Mouse (Mus musculus) liver, embryonic 16.5 days (tissue): ENCODE results near the gene Xkrx. TPM values are rescaled to one million over a fixed set of nuclear protein-coding genes. Genes with fewer than 3 reads are reported as not detected.
A peak's percentile ranks its signal among the peaks of the same experiment; 100 is the strongest.
"Not testable (repeated sequence)": the region's sequence is repeated elsewhere in the genome, so short reads cannot be mapped to it uniquely, and the experiment has no call there.

Experiments used
- ATAC-seq: fragments of 200-750 bp; cut with Nextera tagmentation; 2 replicates; pipeline ENCODE4 v1.8.0; 2017; ENCODE audit warnings: low read depth, mild to moderate bottlenecking, moderate number of reproducible peaks, moderate library complexity
- H3K27ac ChIP-seq: fragments of 300-500 bp; sonication (generic); 2 replicates; pipeline ENCODE4 v1.5.1; 2014; ENCODE audit warnings: mild to moderate bottlenecking, low read length
- H3K27me3 ChIP-seq: fragments of 300-500 bp; sonication (generic); 2 replicates; pipeline ENCODE4 v1.6.1; 2014; ENCODE audit warnings: low read depth, low read length, mixed read lengths; ENCODE audit not compliant: control insufficient read depth, insufficient read depth
- H3K36me3 ChIP-seq: fragments of 300-500 bp; sonication (generic); 2 replicates; pipeline ENCODE4 v1.6.1; 2014; ENCODE audit warnings: mild to moderate bottlenecking; ENCODE audit not compliant: control insufficient read depth, insufficient read depth
- H3K4me1 ChIP-seq: fragments of 300-500 bp; sonication (generic); 2 replicates; pipeline ENCODE4 v1.6.1; 2014; ENCODE audit warnings: low read depth, low read length, mixed read lengths; ENCODE audit not compliant: control insufficient read depth
- H3K4me2 ChIP-seq: fragments of 300-500 bp; sonication (generic); 2 replicates; pipeline ENCODE4 v1.6.1; 2014; ENCODE audit warnings: low read depth, low read length, mixed read lengths
- H3K4me3 ChIP-seq: fragments of 300-500 bp; sonication (generic); 2 replicates; pipeline ENCODE4 v1.5.1; 2014; ENCODE audit warnings: low read depth, mild to moderate bottlenecking, low read length
- H3K9ac ChIP-seq: fragments of 300-500 bp; sonication (generic); 2 replicates; pipeline ENCODE4 v1.6.1; 2014; ENCODE audit warnings: low read depth, low read length
- H3K9me3 ChIP-seq: fragments of 300-500 bp; sonication (generic); replicated peaks from 2 replicates; pipeline ENCODE4 v1.6.1; 2016; ENCODE audit warnings: low read length; ENCODE audit not compliant: control insufficient read depth
- WGBS: fragments of 180-500 bp; shearing (Covaris S2); extraction: QIAGEN DNeasy Blood & Tissue Kit; methylation state at CpG from one replicate; pipeline ENCODE4 v1.1.7; 2014; ENCODE audit not compliant: insufficient replicate concordance; 5-methylcytosine and 5-hydroxymethylcytosine counted together
- polyA plus RNA-seq: library from polyadenylated mRNA; unstranded; fragments of >200 nt; fragmentation: Nextera tagmentation; extraction: Ambion mirVana; gene quantifications from 2 replicates; pipeline ENCODE4 v1.2.1, GENCODE M21; 2015

Gene Xkrx
- polyA plus RNA-seq: not detected in 2 replicates

DNA sequence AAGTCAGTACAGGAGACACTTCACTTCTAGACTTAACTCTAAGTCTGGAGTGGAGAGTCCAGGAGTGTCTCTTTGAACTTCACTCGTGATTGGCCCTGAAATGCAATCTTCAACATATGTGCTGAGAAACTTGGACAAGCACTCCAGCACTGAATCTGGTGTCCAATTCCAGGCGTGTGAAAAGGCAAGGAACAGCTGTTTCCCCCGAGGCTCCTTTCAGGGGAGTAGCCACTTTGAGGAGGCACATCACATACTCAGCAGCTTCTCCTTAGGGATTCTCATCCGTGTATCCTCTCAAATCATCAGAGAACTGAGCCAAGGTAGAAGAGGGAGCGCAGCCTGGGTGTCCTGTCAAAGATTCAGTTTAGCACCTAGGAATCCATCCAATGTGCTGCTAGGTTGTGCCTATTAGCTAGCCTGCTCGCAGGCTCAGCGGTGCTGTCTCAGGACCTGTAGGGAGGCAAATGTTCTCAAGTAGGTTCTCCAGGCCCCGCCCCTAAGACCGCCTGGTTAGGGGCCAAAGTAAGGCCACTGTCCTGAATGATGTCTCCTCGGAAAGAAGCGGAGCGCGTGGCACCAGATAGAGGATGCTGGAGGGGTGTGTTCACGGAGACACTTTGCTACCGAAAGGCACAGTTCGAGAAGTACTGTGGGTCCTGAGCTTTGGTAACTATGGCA lies at the start of gene Xkrx:
TSS of gene Xkrx (minus strand) at position 34 of the 678 bp plus-strand sequence.
- no peak within 1 kb of the TSS for H3K27ac ChIP-seq
- H3K9me3 ChIP-seq: no peaks in the 10 kb centered on the region
- 37% methylated on average over 16 of the region's 16 CpGs for WGBS
- no peaks in the 10 kb centered on the region for H3K36me3 ChIP-seq
- no peak within 1 kb of the TSS for H3K9ac ChIP-seq
- H3K4me3 ChIP-seq: no peak within 1 kb of the TSS
- ATAC-seq: no peak
- H3K4me2 ChIP-seq: no peak within 1 kb of the TSS
- no peaks in the 10 kb centered on the region for H3K4me1 ChIP-seq
- H3K27me3 ChIP-seq: no peaks in the 10 kb centered on the region; the same call in 1 of the 2 replicates

GRCm38 (mm10) chrX:134211151-134211642 lies 49.3 kb upstream of the Xkrx start:
- Histone ChIP-seq H3K4me3 (no peak overlapping the region), H3K27me3 (no peaks in the 10 kb centered on the region), H3K4me1 (no peaks in the 10 kb centered on the region), H3K9me3 (no peaks in the 10 kb centered on the region), H3K9ac (no peak overlapping the region), H3K27ac (no peak overlapping the region), H3K4me2 (no peak overlapping the region), H3K36me3 (no peaks in the 10 kb centered on the region)
- 68% methylated on average over 7 of the region's 7 CpGs for WGBS
- ATAC-seq: no peak

DNA sequence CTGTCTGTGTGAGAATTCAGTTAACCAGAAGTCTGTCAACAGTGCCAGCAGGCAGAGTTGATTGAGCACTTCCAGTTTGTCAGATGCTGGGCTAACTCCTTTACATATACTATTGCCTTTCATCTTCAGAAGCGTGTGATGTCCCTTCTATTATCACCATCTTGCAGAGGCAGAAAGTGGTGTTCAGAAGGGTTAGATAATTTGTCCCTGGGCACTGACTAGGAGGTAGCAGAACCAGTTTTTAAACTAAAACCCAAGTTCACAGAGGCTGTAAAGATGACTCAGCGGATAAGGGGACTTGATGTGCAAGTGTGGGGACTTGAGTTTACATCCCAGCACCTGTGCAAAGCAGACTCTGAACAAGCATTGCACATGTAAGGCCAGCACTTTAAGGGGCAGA lies 46.6 kb upstream of the Xkrx start:
- H3K4me2 ChIP-seq: no peak overlapping the region
- no peaks in the 10 kb centered on the region for H3K9me3 ChIP-seq
- H3K27ac ChIP-seq: no peak overlapping the region
- H3K9ac ChIP-seq: no peak overlapping the region
- H3K4me3 ChIP-seq: no peak overlapping the region
- no peaks in the 10 kb centered on the region for H3K27me3 ChIP-seq
- no peaks in the 10 kb centered on the region for H3K4me1 ChIP-seq
- peak; percentile 67 for ATAC-seq
- H3K36me3 ChIP-seq: no peaks in the 10 kb centered on the region
- WGBS: 50% methylated on average over 2 of the region's 2 CpGs

DNA sequence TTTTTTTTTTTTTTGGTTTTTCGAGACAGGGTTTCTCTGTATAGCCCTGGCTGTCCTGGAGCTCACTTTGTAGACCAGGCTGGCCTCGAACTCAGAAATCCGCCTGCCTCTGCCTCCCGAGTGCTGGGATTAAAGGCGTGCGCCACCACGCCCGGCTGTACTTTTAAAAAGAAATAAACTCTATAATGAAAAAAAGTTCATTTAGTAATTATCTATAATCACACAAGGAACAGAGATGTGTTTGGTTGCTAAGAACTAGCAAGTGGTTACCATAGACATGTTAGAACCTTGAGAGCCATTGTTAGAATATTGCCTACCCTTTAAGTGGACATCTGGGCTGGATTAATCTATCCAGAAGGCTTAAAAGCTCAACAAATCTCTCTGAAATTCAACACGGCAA lies 25.3 kb upstream of the Xkrx start, which contains the start of gene Arl13a:
TSS of gene Arl13a (plus strand) at position 301 of the 400 bp plus-strand sequence.
- H3K9ac ChIP-seq, ATAC-seq, H3K4me2 ChIP-seq, H3K27me3 ChIP-seq, H3K4me1 ChIP-seq, H3K27ac ChIP-seq, H3K36me3 ChIP-seq, H3K9me3 ChIP-seq, H3K4me3 ChIP-seq: not testable (repeated sequence)
- 71% methylated on average over 8 of the region's 9 CpGs for WGBS

GRCm38 (mm10) chrX:134174699-134175098 lies 12.8 kb upstream of the Xkrx start:
- Histone ChIP-seq H3K9me3 (no peaks in the 10 kb centered on the region), H3K4me2 (no peak overlapping the region), H3K27ac (no peak overlapping the region), H3K36me3 (no peaks in the 10 kb centered on the region), H3K4me1 (no peaks in the 10 kb centered on the region), H3K9ac (no peak overlapping the region), H3K27me3 (no peaks in the 10 kb centered on the region), H3K4me3 (no peak overlapping the region)
- ATAC-seq: no peak
- 56% methylated on average over 1 of the region's 1 CpGs for WGBS

DNA sequence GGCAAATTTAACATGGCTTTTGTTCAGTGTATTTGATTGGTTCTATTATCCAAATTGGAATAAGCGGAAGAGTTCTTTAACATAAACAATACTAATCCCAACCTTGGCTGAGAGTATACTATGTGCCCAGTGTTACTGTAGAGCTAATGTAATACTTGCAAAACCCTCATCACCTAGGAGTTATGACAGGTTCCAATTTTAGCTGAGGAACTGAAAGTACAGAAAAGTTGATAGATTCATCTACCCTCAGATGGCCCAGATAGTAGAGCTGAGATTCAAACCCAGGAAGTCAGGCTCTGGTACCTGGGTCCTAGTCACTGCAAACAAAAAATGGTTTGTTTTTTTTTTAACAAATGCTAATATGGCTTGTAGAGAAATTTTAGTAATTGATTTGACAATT lies 8.7 kb upstream of the Xkrx start:
- H3K27me3 ChIP-seq: no peaks in the 10 kb centered on the region
- no peak overlapping the region for H3K27ac ChIP-seq
- no peak overlapping the region for H3K9ac ChIP-seq
- no peak overlapping the region for H3K4me2 ChIP-seq
- no peaks in the 10 kb centered on the region for H3K9me3 ChIP-seq
- no peak overlapping the region for H3K4me3 ChIP-seq
- no peaks in the 10 kb centered on the region for H3K36me3 ChIP-seq
- H3K4me1 ChIP-seq: no peaks in the 10 kb centered on the region
- WGBS: 68% methylated on average over 1 of the region's 1 CpGs
- ATAC-seq: no peak

GRCm38 (mm10) chrX:134163484-134163883 lies 1.6 kb upstream of the Xkrx start:
- Histone ChIP-seq H3K4me3 (no peak overlapping the region), H3K27me3 (no peaks in the 10 kb centered on the region; the same call in 1 of the 2 replicates), H3K9ac (no peak overlapping the region), H3K27ac (no peak overlapping the region), H3K4me2 (no peak overlapping the region), H3K9me3 (no peaks in the 10 kb centered on the region), H3K4me1 (no peaks in the 10 kb centered on the region), H3K36me3 (no peaks in the 10 kb centered on the region)
- ATAC-seq: no peak
- WGBS: 19% methylated on average over 4 of the region's 4 CpGs

DNA sequence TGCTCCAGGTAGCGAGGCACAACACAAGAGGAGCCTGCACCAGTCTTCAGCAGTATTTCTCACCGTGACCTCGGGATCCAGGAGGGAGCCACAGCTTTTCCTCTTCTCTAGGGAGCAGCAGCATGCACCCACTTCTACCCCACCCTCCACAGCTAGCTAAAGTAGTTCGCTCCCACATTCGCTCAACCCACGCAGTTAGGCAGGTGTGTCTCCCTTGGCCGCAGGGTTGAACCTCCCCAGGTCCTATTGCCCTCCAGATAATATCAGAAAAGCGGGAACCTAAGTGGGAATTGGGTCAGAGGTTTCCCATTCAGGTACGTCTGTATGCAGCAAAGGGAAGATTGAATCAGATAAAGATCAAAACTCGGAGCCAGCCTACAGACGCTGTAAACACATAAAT lies 950 bp upstream of the Xkrx start:
- H3K4me1 ChIP-seq: no peaks in the 10 kb centered on the region
- no peak overlapping the region for H3K27ac ChIP-seq
- H3K4me3 ChIP-seq: no peak overlapping the region
- no peaks in the 10 kb centered on the region for H3K36me3 ChIP-seq
- H3K27me3 ChIP-seq: no peaks in the 10 kb centered on the region; the same call in 1 of the 2 replicates
- no peaks in the 10 kb centered on the region for H3K9me3 ChIP-seq
- no peak for ATAC-seq
- no peak overlapping the region for H3K4me2 ChIP-seq
- no peak overlapping the region for H3K9ac ChIP-seq
- 20% methylated on average over 11 of the region's 11 CpGs for WGBS

DNA sequence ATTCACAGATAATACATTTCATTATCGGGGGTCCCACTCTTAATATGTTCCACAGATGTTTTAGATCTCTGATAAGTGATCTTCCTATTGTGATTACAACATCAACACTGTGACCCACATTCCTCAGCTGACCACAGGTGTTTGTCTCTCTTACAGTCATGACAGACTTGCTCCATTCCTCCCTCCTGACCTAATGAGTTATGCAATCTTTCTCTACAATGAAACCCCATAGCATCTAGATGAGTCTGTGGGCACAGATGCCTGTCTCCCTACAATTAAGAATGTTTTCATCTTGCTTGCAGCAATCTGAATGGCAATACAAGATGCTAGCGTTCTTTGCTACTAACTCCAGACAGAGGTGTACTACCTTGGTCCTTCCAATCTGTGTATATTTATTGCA lies 1.4 kb downstream of the Xkrx start:
- ATAC-seq: no peak
- H3K9ac ChIP-seq: no peak overlapping the region

More for the DNA sequence above, 1.4 kb downstream of the Xkrx start:
- Histone ChIP-seq H3K4me3 (no peak overlapping the region), H3K36me3 (no peaks in the 10 kb centered on the region), H3K27me3 (no peaks in the 10 kb centered on the region; the same call in 1 of the 2 replicates), H3K9me3 (no peaks in the 10 kb centered on the region), H3K27ac (no peak overlapping the region), H3K4me2 (no peak overlapping the region), H3K4me1 (no peaks in the 10 kb centered on the region)
- 62% methylated on average over 2 of the region's 2 CpGs for WGBS
